Mouse (Mus musculus): Measurements from ENCODE around the gene Lhpp. TPM values are rescaled to one million over a fixed set of nuclear protein-coding genes. Genes with fewer than 3 reads are reported as not detected.

The Lhpp gene
- polyA plus RNA-seq, 1 experiment from 2014 or later: 17.4 TPM

GRCm38 (mm10) chr7:132729093-132729831 is 118.8 kb downstream of the Lhpp start:
- WGBS: 82% methylated on average over 4 of the region's 4 CpGs
- Histone ChIP-seq H3K4me1 (peaks cover 43% of the 10 kb centered on the region), H3K27ac (replicated peaks) (no peak overlapping the region), H3K4me3 (replicated peaks) (no peak overlapping the region), H3K9ac (no peak overlapping the region), H3K36me3 (peaks cover 5% of the 10 kb centered on the region; the same call in 1 of the 2 replicates), H3K27me3 (no peaks in the 10 kb centered on the region), H3K4me2 (replicated peaks) (no peak overlapping the region), H3K9me3 (replicated peaks) (no peaks in the 10 kb centered on the region)
- ATAC-seq (ENCODE audit: insufficient number of reproducible peaks, low FRiP score, low TSS enrichment, low read depth): no peak

DNA sequence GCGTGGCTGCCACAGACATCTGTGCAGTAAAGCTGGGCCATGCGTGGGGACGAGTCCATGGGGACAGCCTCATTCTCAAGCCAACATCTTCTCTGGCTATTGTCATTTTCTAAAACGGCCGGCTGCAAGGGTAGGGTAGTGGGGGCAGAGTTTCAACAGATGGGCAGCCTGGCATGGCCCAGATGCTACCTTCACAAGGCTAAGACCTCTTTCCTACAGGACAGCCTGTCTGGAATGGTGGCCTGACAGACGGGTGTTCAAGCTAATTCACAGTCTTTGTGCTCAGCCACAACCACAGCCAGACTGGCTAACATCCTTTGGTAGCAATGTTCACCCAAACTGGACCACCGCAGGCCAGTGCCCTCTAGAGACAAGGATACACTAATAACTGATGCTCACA is 120.1 kb downstream of the Lhpp start:
- ATAC-seq (ENCODE audit: insufficient number of reproducible peaks, low FRiP score, low TSS enrichment, low read depth): no peak
- no peaks in the 10 kb centered on the region for H3K27me3 ChIP-seq
- WGBS: 82% methylated on average over 7 of the region's 7 CpGs
- H3K36me3 ChIP-seq: peaks cover 5% of the 10 kb centered on the region; the same call in 1 of the 2 replicates
- H3K4me2 ChIP-seq (replicated peaks): no peak overlapping the region
- H3K27ac ChIP-seq (replicated peaks): no peak overlapping the region
- no peak overlapping the region for H3K4me3 ChIP-seq (replicated peaks)
- no peaks in the 10 kb centered on the region for H3K9me3 ChIP-seq (replicated peaks)
- H3K9ac ChIP-seq: no peak overlapping the region
- peaks cover 41% of the 10 kb centered on the region for H3K4me1 ChIP-seq

DNA sequence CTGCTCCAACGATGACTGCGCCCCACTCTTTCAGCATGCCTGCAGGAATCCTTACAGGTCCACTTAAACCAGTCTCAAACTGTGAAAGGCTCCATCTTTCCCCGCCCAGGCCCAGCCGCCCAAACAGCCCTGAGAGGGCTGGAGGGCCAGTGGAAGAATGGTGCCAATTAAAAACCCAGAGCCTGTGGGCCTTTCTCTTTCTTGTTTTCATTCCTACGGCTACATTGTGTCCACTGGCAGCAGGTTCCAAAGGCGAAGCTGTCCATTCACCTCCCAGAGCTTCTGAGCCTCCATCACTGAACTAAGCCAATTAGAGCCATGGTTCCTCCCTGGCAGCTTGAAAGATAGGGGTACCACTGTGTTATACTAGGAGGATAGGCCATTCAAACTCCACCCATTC is 121.1 kb downstream of the Lhpp start:
- Histone ChIP-seq H3K4me1 (peaks cover 45% of the 10 kb centered on the region), H3K9me3 (replicated peaks) (no peaks in the 10 kb centered on the region), H3K36me3 (peaks cover 5% of the 10 kb centered on the region; the same call in 1 of the 2 replicates), H3K4me2 (replicated peaks) (no peak overlapping the region), H3K27ac (replicated peaks) (0 out of 2 replicates have a peak overlapping the region, but pooled peaks have one; percentile 8), H3K4me3 (replicated peaks) (no peak overlapping the region), H3K27me3 (no peaks in the 10 kb centered on the region), H3K9ac (no peak overlapping the region)
- ATAC-seq (ENCODE audit: insufficient number of reproducible peaks, low FRiP score, low TSS enrichment, low read depth): no peak
- 68% methylated on average over 6 of the region's 6 CpGs for WGBS

DNA sequence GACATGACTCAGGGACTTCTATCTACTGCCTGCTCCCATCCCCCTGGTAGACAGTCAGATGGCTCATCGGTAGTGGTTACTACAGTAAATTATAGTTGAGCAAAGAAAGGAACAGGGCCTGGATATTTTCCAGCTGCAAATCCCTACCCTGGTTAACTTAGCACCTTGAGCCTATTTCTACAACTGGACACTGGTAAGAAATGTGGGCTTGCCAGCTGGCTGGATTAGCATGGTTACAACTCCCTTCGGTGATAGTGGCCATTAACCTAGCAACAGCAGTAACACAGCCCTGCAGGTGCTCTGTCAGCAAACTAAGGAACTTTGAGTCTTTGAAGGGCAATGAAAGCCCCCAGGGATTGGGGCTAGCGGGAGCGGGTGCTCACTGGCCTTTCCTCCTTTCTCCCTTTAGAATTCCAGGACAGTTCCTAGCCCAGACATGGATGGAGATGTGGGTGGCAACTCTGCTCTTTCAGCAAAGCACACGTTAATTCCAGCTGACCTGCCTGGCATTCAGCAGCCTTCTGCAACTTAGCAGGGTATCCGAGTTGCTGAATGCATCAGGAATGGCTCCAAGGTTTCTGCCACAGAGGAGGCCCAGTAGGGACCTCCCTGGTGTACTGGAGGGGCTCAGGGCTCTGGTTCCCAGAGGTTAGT is 121.8 kb downstream of the Lhpp start:
- H3K27ac ChIP-seq (replicated peaks): no peak overlapping the region
- ATAC-seq (ENCODE audit: insufficient number of reproducible peaks, low FRiP score, low TSS enrichment, low read depth): no peak
- 71% methylated on average over 6 of the region's 6 CpGs for WGBS

GRCm38 (mm10) chr7:132733521-132733920 is 123.1 kb downstream of the Lhpp start:
- no peak for ATAC-seq (ENCODE audit: insufficient number of reproducible peaks, low FRiP score, low TSS enrichment, low read depth)
- Histone ChIP-seq H3K4me2 (replicated peaks) (no peak overlapping the region), H3K9me3 (replicated peaks) (no peaks in the 10 kb centered on the region), H3K4me1 (peaks cover 47% of the 10 kb centered on the region), H3K27me3 (no peaks in the 10 kb centered on the region), H3K9ac (no peak overlapping the region), H3K27ac (replicated peaks) (no peak overlapping the region), H3K4me3 (replicated peaks) (no peak overlapping the region), H3K36me3 (peaks cover 5% of the 10 kb centered on the region; the same call in 1 of the 2 replicates)
- 78% methylated on average over 6 of the region's 6 CpGs for WGBS

More for the DNA sequence above, 121.8 kb downstream of the Lhpp start:
- H3K9me3 ChIP-seq (replicated peaks): no peaks in the 10 kb centered on the region
- H3K4me3 ChIP-seq (replicated peaks): no peak overlapping the region
- H3K4me1 ChIP-seq: peaks cover 47% of the 10 kb centered on the region
- H3K36me3 ChIP-seq: peaks cover 5% of the 10 kb centered on the region; the same call in 1 of the 2 replicates
- no peak overlapping the region for H3K9ac ChIP-seq
- no peak overlapping the region for H3K4me2 ChIP-seq (replicated peaks)
- no peaks in the 10 kb centered on the region for H3K27me3 ChIP-seq

- no peak for ATAC-seq (ENCODE audit: insufficient number of reproducible peaks, low FRiP score, low TSS enrichment, low read depth)
- Histone ChIP-seq H3K4me3 (replicated peaks) (no peak overlapping the region), H3K4me2 (replicated peaks) (no peak overlapping the region), H3K36me3 (peaks cover 5% of the 10 kb centered on the region; the same call in 1 of the 2 replicates), H3K9ac (no peak overlapping the region), H3K27me3 (no peaks in the 10 kb centered on the region), H3K27ac (replicated peaks) (no peak overlapping the region), H3K4me1 (peaks cover 47% of the 10 kb centered on the region), H3K9me3 (replicated peaks) (no peaks in the 10 kb centered on the region)
- WGBS: 85% methylated on average over 9 of the region's 9 CpGs
These were observed 123.8 kb downstream of the Lhpp start for GRCm38 (mm10) chr7:132734222-132734621.

GRCm38 (mm10) chr7:132735145-132735544 is 124.7 kb downstream of the Lhpp start:
- 34% methylated on average over 5 of the region's 5 CpGs for WGBS
- 0 out of 2 replicates have a peak, but pooled peaks have one; percentile 19 for ATAC-seq (ENCODE audit: insufficient number of reproducible peaks, low FRiP score, low TSS enrichment, low read depth)
- peak overlapping the region; percentile 88; the same call in 1 of the 2 replicates for H3K27ac ChIP-seq (replicated peaks)

DNA sequence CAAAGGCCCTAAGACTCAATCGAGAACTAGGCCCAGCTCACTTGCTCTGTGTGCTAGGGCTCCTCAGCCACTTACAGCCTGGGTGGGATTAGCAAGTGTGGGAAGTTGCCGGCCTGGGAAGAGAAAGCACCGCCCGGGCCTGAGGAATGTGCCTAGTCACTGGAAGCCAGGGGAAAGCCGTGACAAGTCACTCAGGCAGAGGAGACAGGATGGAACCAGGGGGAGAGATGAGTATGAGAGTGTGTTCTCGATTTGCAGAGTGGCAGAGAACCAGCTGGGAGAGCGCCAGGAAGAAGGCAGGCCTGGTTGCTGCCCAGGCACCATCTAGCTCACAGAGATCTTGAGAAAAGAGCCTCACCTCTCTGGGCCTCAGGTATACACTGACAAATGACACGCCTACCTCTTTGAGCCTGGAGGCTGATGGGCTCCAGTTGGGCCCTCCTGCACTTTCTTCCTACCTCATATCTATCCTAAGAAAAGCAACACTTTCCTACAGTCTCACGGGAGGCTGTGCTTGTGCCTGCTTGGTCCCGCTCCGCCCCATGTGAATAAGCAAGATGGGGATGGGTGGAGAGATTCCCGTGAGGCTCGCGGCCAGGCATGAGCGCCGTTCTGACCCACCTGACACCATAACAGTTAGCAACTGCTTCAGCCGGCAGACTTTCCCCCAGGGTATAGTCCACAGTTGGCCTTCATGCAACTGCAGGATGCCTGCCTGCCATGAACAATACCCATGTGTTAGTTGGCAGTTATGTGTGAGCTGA is 125.8 kb downstream of the Lhpp start:
- Histone ChIP-seq H3K4me1 (peaks cover 35% of the 10 kb centered on the region), H3K9me3 (replicated peaks) (no peaks in the 10 kb centered on the region), H3K27ac (replicated peaks) (peak overlapping the region; percentile 88), H3K4me3 (replicated peaks) (no peak overlapping the region), H3K36me3 (0 out of 2 replicates have a peak, but pooled peaks cover 4% of the 10 kb centered on the region), H3K4me2 (replicated peaks) (no peak overlapping the region), H3K27me3 (no peaks in the 10 kb centered on the region), H3K9ac (no peak overlapping the region)
- ATAC-seq (ENCODE audit: insufficient number of reproducible peaks, low FRiP score, low TSS enrichment, low read depth): peak; percentile 79
- 39% methylated on average over 17 of the region's 17 CpGs for WGBS

More at GRCm38 (mm10) chr7:132735145-132735544, 124.7 kb downstream of the Lhpp start:
- H3K4me3 ChIP-seq (replicated peaks): no peak overlapping the region
- no peak overlapping the region for H3K4me2 ChIP-seq (replicated peaks)
- no peaks in the 10 kb centered on the region for H3K9me3 ChIP-seq (replicated peaks)
- H3K36me3 ChIP-seq: 0 out of 2 replicates have a peak, but pooled peaks cover 4% of the 10 kb centered on the region
- no peak overlapping the region for H3K9ac ChIP-seq
- no peaks in the 10 kb centered on the region for H3K27me3 ChIP-seq
- peaks cover 39% of the 10 kb centered on the region for H3K4me1 ChIP-seq

DNA sequence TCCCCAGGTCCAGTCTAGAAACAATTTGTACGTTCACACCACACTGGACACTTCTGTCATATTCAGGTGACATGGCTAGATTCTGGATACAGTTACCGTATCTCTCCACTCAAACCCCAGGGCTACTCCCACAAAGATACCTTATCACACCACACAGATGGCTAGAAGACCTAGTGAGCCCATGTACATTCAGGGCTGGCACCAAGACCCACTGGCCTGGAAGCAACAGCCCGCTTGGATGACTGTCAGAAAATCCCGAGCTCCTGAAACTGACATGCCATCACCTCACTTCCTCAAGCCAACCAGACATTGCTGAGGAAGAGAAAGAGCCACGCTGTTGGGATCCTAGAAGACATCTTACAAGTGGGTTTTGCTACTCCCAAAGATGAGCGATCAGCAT is 128.4 kb downstream of the Lhpp start:
- Histone ChIP-seq H3K36me3 (0 out of 2 replicates have a peak, but pooled peaks cover 4% of the 10 kb centered on the region), H3K4me1 (peaks cover 29% of the 10 kb centered on the region), H3K9me3 (replicated peaks) (no peaks in the 10 kb centered on the region), H3K27ac (replicated peaks) (no peak overlapping the region), H3K27me3 (no peaks in the 10 kb centered on the region), H3K9ac (no peak overlapping the region), H3K4me3 (replicated peaks) (no peak overlapping the region), H3K4me2 (replicated peaks) (no peak overlapping the region)
- 91% methylated on average over 6 of the region's 6 CpGs for WGBS
- ATAC-seq (ENCODE audit: insufficient number of reproducible peaks, low FRiP score, low TSS enrichment, low read depth): no peak

DNA sequence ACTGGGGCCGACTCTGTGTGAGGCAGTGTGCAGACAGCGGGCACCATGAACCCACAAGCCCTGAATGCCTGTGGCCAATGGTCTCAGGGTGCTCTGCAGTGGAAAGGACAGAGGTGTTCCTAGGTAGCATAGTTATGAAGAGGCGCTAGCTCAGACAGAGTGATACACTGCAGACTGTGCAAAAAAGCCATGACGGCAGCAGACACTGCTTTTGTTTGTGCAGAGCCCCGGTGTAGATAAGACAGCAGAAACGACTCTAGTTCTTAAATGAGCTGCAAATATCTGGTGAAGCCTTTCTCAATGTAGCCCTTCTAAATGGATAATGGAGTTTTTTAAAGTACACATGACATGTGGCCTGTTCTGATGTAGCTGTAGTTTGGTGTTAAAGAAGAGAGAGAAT is 129.4 kb downstream of the Lhpp start:
- no peak overlapping the region for H3K27ac ChIP-seq (replicated peaks)
- no peak overlapping the region for H3K4me2 ChIP-seq (replicated peaks)
- peaks cover 29% of the 10 kb centered on the region for H3K4me1 ChIP-seq
- H3K36me3 ChIP-seq: 0 out of 2 replicates have a peak, but pooled peaks cover 4% of the 10 kb centered on the region
- 87% methylated on average over 6 of the region's 6 CpGs for WGBS
- H3K27me3 ChIP-seq: no peaks in the 10 kb centered on the region
- ATAC-seq (ENCODE audit: insufficient number of reproducible peaks, low FRiP score, low TSS enrichment, low read depth): no peak
- H3K4me3 ChIP-seq (replicated peaks): no peak overlapping the region
- no peaks in the 10 kb centered on the region for H3K9me3 ChIP-seq (replicated peaks)
- H3K9ac ChIP-seq: no peak overlapping the region

DNA sequence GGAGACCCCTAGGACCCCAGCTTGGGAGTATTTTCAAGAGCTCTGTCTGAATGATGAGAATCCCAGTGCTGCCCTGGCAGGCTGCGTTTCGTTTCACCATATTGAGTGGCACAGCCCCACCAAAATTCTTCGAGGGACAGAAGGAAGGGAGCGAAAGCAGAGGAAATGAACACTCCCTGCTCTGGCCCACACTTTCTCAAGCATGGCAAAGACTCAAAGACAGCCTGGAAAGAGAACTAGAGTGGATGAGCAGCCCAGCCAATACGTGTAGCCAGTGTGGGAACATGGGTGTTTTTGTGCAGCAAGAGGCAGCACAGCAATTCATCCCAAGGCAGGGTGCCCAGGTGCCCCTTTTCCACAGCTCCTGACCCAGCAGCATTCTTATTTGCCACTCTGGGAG is 132.5 kb downstream of the Lhpp start:
- H3K4me2 ChIP-seq (replicated peaks): no peak overlapping the region
- no peaks in the 10 kb centered on the region for H3K27me3 ChIP-seq
- H3K4me1 ChIP-seq: peaks cover 13% of the 10 kb centered on the region
- H3K36me3 ChIP-seq: 0 out of 2 replicates have a peak, but pooled peaks cover 4% of the 10 kb centered on the region
- H3K9me3 ChIP-seq (replicated peaks): no peaks in the 10 kb centered on the region
- ATAC-seq (ENCODE audit: insufficient number of reproducible peaks, low FRiP score, low TSS enrichment, low read depth): no peak
- no peak overlapping the region for H3K4me3 ChIP-seq (replicated peaks)
- WGBS: 74% methylated on average over 5 of the region's 5 CpGs
- peak overlapping the region; percentile 28; the same call in 1 of the 2 replicates for H3K27ac ChIP-seq (replicated peaks)
- no peak overlapping the region for H3K9ac ChIP-seq

All from embryonic facial prominence, embryonic 15.5 days (tissue).